Mouse (Mus musculus) brain, embryonic 14.5 days (tissue): ENCODE data around the gene A930009A15Rik.

Experiments used
- CTCF ChIP-seq: fragments of 200-500 bp; IDR thresholded peaks from 2 replicates; pipeline ENCODE4 v1.5.1; 2012; ENCODE audit warnings: inconsistent platforms, mild to moderate bottlenecking, moderate library complexity, borderline replicate concordance; ENCODE audit not compliant: insufficient read depth, insufficient read length; ENCODE audit errors: extremely low read depth
- POLR2A ChIP-seq: fragments of 200-500 bp; IDR thresholded peaks from 2 replicates; pipeline ENCODE4 v1.6.1; 2012; ENCODE audit warnings: mild to moderate bottlenecking, inconsistent platforms, borderline replicate concordance; ENCODE audit not compliant: poor library complexity, insufficient read depth, insufficient read length, severe bottlenecking; ENCODE audit errors: extremely low read depth

- TF ChIP-seq CTCF, result no peak
- no peak for TF ChIP-seq POLR2A
Observed at GRCm38 (mm10) chr10:115618288-115618856, 48.6 kb downstream of the A930009A15Rik start.
